Mouse (Mus musculus): ENCODE results near the gene Ubtf.

- TF ChIP-seq CTCF (IDR thresholded peaks at IDR 0.05; ENCODE audit: borderline replicate concordance, insufficient read depth, low read depth, low read length): peak; percentile 90
- TF ChIP-seq POLR2A (IDR thresholded peaks at IDR 0.05; ENCODE audit: borderline replicate concordance, insufficient read depth, low read length): no peak
These were observed 10.6 kb downstream of the Ubtf start for GRCm38 (mm10) chr11:102308979-102309378.
